In the genomic region with DNA sequence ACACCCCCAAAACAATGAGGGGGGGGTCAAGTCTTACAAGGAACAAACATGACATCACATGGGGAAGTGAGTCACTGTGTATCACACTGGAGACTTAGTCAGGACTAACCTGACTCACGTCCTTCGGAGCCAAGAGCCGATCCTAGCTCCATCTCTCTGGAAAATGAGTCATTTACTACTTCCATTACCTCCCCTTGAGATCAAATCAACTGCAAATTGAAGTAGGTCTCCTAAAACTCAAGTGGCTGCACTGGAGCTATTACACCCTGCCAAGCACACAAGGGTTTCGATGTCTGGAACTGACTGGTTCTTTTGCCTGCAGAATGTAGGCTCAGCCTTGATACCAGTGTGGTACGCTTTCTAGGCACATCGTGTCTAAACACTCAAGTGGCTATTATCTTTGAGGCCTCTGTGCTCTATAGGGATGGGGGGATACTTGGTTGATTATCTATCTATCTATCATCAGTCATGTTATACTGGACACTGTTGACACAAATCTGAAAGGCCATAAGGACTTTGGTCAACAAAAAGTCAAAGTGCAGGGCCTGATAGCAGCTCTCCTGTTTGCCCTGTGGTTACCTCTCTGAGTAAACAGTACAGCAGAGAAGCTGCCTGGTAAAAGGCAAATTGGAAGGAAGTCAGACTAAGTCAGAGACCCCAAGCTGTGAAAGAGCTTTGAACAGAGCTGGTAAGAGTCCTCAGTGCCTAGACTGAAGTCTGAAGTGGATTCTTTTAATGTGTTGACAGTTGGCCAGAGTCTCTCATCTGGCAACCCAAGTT, we compare ENCODE assay signal across 9 mouse cellular contexts.
A peak's percentile ranks its signal among the peaks of the same experiment; 100 is the strongest.
DNase-seq lines count a peak whose midpoint lies in the region; ATAC-seq and TF ChIP-seq lines count a peak whose summit lies in the region.
"Had no signal": no experiment of that assay in that cellular context is flagged by ENCODE, and none has a peak within 500 bp of the region (broad histone marks: within the 10 kb centered on the region; RNA-seq: fewer than 3 reads in every experiment).

No protein-coding gene starts in this region.

- peak overlapping the region; percentile 39 for H3K27ac ChIP-seq in heart, embryonic 13.5 days (replicated peaks)
- no peak overlapping the region for H3K27ac ChIP-seq in lung, embryonic 14.5 days (ENCODE audit: low read depth)
- no peak overlapping the region for H3K27ac ChIP-seq in kidney, embryonic 14.5 days (ENCODE audit: low read depth, low read length)
- H3K27ac ChIP-seq: neural tube, embryonic 13.5 days had no signal

- WGBS in heart, embryonic 13.5 days = 27% methylated on average over 6 of the region's 6 CpGs
- 48% methylated on average over 6 of the region's 6 CpGs for WGBS in lung, embryonic 14.5 days
- 66% methylated on average over 6 of the region's 6 CpGs for WGBS in kidney, embryonic 14.5 days

- peaks cover 11% of the 10 kb centered on the region for H3K27me3 ChIP-seq in G1E (ENCODE audit: insufficient read depth, low read length)
- no peaks in the 10 kb centered on the region for H3K27me3 ChIP-seq in heart, embryonic 13.5 days (replicated peaks)
- H3K27me3 ChIP-seq in lung, embryonic 14.5 days (ENCODE audit: insufficient read depth, low read length) = no peaks in the 10 kb centered on the region
- H3K27me3 ChIP-seq in kidney, embryonic 14.5 days (ENCODE audit: control insufficient read depth, insufficient read depth, low read length) = no peaks in the 10 kb centered on the region
- H3K27me3 ChIP-seq: neural tube, embryonic 13.5 days had no signal

- ATAC-seq in G1E (ENCODE audit: extremely low read depth, insufficient number of reproducible peaks, low FRiP score, poor library complexity, severe bottlenecking) = peak; percentile 31
- no peak for ATAC-seq in heart, embryonic 13.5 days (ENCODE audit: extremely low read depth, insufficient number of reproducible peaks, low FRiP score, low TSS enrichment)
- ATAC-seq in lung, embryonic 14.5 days (ENCODE audit: insufficient read depth) = peak; percentile 75
- ATAC-seq in kidney, embryonic 14.5 days (ENCODE audit: low FRiP score, low TSS enrichment) = no peak

- peak; percentile 80 to 87 for DNase-seq in adrenal gland, adult (ENCODE audit: inconsistent age in 2 of 2, low spot score in 1 of 2)
- no peak for DNase-seq in adrenal gland, postnatal 4 days (ENCODE audit: low spot score in 2 of 2)
- no peak for DNase-seq in G1E (ENCODE audit: low spot score)
- peak; percentile 60 for DNase-seq in lung, embryonic 14.5 days
- no peak for DNase-seq in cerebellum, adult 11-12 months
- DNase-seq in cerebellum, postnatal 10 days = no peak

- no peak overlapping the region for H3K4me3 ChIP-seq in G1E (ENCODE audit: low read depth, low read length)
- H3K4me3 ChIP-seq in heart, embryonic 13.5 days = no peak overlapping the region
- no peak overlapping the region for H3K4me3 ChIP-seq in lung, embryonic 14.5 days (ENCODE audit: low read depth, low read length)
- H3K4me3 ChIP-seq in kidney, embryonic 14.5 days (ENCODE audit: low read length) = no peak overlapping the region
- H3K4me3 ChIP-seq: neural tube, embryonic 13.5 days had no signal

- no peak overlapping the region for H3K4me2 ChIP-seq in heart, embryonic 13.5 days
- no peak overlapping the region for H3K4me2 ChIP-seq in lung, embryonic 14.5 days
- H3K4me2 ChIP-seq in kidney, embryonic 14.5 days (replicated peaks; ENCODE audit: low read depth, low read length) = no peak overlapping the region
- H3K4me2 ChIP-seq: neural tube, embryonic 13.5 days had no signal

- no peak overlapping the region for H3K9ac ChIP-seq in heart, embryonic 13.5 days
- H3K9ac ChIP-seq in lung, embryonic 14.5 days = no peak overlapping the region
- no peak overlapping the region for H3K9ac ChIP-seq in kidney, embryonic 14.5 days (ENCODE audit: low read depth, low read length)
- H3K9ac ChIP-seq: neural tube, embryonic 13.5 days had no signal

- peaks cover 7% of the 10 kb centered on the region; the same call in 1 of the 2 replicates for H3K4me1 ChIP-seq in G1E (ENCODE audit: insufficient read depth, low read depth, low read length)
- peaks cover 36% of the 10 kb centered on the region for H3K4me1 ChIP-seq in heart, embryonic 13.5 days
- no peaks in the 10 kb centered on the region; the same call in 1 of the 2 replicates for H3K4me1 ChIP-seq in lung, embryonic 14.5 days (ENCODE audit: insufficient read depth)
- 0 out of 2 replicates have a peak, but pooled peaks cover 7% of the 10 kb centered on the region for H3K4me1 ChIP-seq in kidney, embryonic 14.5 days (ENCODE audit: control insufficient read depth, insufficient read depth, low read length)

- no peaks in the 10 kb centered on the region for H3K36me3 ChIP-seq in G1E (replicated peaks)
- no peaks in the 10 kb centered on the region for H3K36me3 ChIP-seq in heart, embryonic 13.5 days
- no peaks in the 10 kb centered on the region for H3K36me3 ChIP-seq in lung, embryonic 14.5 days (ENCODE audit: insufficient read depth)
- no peaks in the 10 kb centered on the region for H3K36me3 ChIP-seq in kidney, embryonic 14.5 days (ENCODE audit: control insufficient read depth, insufficient read depth, low read length)
- H3K36me3 ChIP-seq: neural tube, embryonic 13.5 days had no signal

- H3K9me3 ChIP-seq in G1E (replicated peaks) = no peaks in the 10 kb centered on the region
- H3K9me3 ChIP-seq in heart, embryonic 13.5 days = no peaks in the 10 kb centered on the region
- no peaks in the 10 kb centered on the region for H3K9me3 ChIP-seq in lung, embryonic 14.5 days (ENCODE audit: low read depth, low read length)
- H3K9me3 ChIP-seq in kidney, embryonic 14.5 days (ENCODE audit: control insufficient read depth, low read length) = no peaks in the 10 kb centered on the region
- H3K9me3 ChIP-seq: neural tube, embryonic 13.5 days had no signal

- no peak for TF ChIP-seq CTCF in G1E (IDR thresholded peaks at IDR 0.05; ENCODE audit: low read depth, low read length)
- no peak for TF ChIP-seq CTCF in lung, embryonic 14.5 days (IDR thresholded peaks at IDR 0.05; ENCODE audit: low read depth)

Comparison
In these comparisons a context has a peak if more than half of its experiments do, and no peak if none do; other contexts are left out.
1. DNase-seq: peak in adrenal gland, adult (2 of 2) and lung, embryonic 14.5 days (single experiment); none in adrenal gland, postnatal 4 days (0 of 2), G1E (single experiment), cerebellum, adult 11-12 months (single experiment) and cerebellum, postnatal 10 days (0 of 2).
2. ATAC-seq: peak in G1E (single experiment) and lung, embryonic 14.5 days (single experiment); none in heart, embryonic 13.5 days (single experiment) and kidney, embryonic 14.5 days (single experiment).